Mouse (Mus musculus): ENCODE measurements around the gene Hoxc9.

GRCm38 (mm10) chr15:102927032-102927645 lies 49.1 kb upstream of the Hoxc9 start:
- TF ChIP-seq CTCF (conservative IDR thresholded peaks at IDR 0.05 in 1 of 2, IDR thresholded peaks at IDR 0.05 in 1 of 2; ENCODE audit: low read depth in 2 of 2, low read length in 2 of 2) (no peak), MAZ (IDR thresholded peaks at IDR 0.05; ENCODE audit: low read depth, low read length) (no peak), EP300 (IDR thresholded peaks at IDR 0.05; ENCODE audit: low read length) (no peak), PAX5 (IDR thresholded peaks at IDR 0.05; ENCODE audit: low read length) (no peak), USF1 (IDR thresholded peaks at IDR 0.05; ENCODE audit: low read depth, low read length) (no peak), ZKSCAN1 (IDR thresholded peaks at IDR 0.05; ENCODE audit: borderline replicate concordance, low read depth, low read length) (no peak), POLR2AphosphoS2 (IDR thresholded peaks at IDR 0.05; ENCODE audit: low read depth, low read length) (no peak), UBTF (IDR thresholded peaks at IDR 0.05; ENCODE audit: low read depth, low read length) (no peak), USF2 (conservative IDR thresholded peaks at IDR 0.05; ENCODE audit: low read depth, low read length) (no peak), POLR2A (IDR thresholded peaks at IDR 0.05; ENCODE audit: low read depth, low read length) (no peak), ELF1 (IDR thresholded peaks at IDR 0.05; ENCODE audit: low read depth, low read length) (no peak), NELFE (IDR thresholded peaks at IDR 0.05; ENCODE audit: low read depth, low read length) (no peak)

All from CH12.LX (cell line).